Mouse (Mus musculus): ENCODE measurements around the gene Arhgef33.

GRCm38 (mm10) chr17:80322228-80322627 lies 15.0 kb downstream of the Arhgef33 start:
- TF ChIP-seq USF1 (IDR thresholded peaks at IDR 0.05; ENCODE audit: low read depth) = no peak
- no peak for TF ChIP-seq E2F4 (IDR thresholded peaks at IDR 0.05; ENCODE audit: insufficient read depth)
- no peak for TF ChIP-seq POLR2AphosphoS2 (IDR thresholded peaks at IDR 0.05; ENCODE audit: insufficient read length, low read depth)
- TF ChIP-seq POLR2A (IDR thresholded peaks at IDR 0.05; ENCODE audit: insufficient read length, low read depth) = no peak
- TF ChIP-seq TCF3 (IDR thresholded peaks at IDR 0.05; ENCODE audit: insufficient read length, low read depth) = no peak
- no peak for TF ChIP-seq MYOG (IDR thresholded peaks at IDR 0.05; ENCODE audit: control insufficient read depth in 1 of 3, insufficient read depth in 1 of 3, insufficient read length in 2 of 3, low read depth in 2 of 3)
- no peak for TF ChIP-seq SRF (IDR thresholded peaks at IDR 0.05; ENCODE audit: control insufficient read depth, insufficient read length, low read depth)
- no peak for TF ChIP-seq TCF12 (IDR thresholded peaks at IDR 0.05; ENCODE audit: insufficient read depth, poor library complexity, severe bottlenecking)
- no peak for TF ChIP-seq MAX (IDR thresholded peaks at IDR 0.05; ENCODE audit: low read depth)
